Mouse (Mus musculus) erythroblast, embryonic 14.5 days (primary cell): ENCODE data around the gene Ticrr.

ENCODE experiments used
- GATA1 ChIP-seq: IDR thresholded peaks from 2 replicates; pipeline ENCODE4 v1.6.1; 2012; ENCODE audit warnings: low read length, inconsistent platforms, mixed read lengths
- TAL1 ChIP-seq: IDR thresholded peaks from 3 replicates; pipeline ENCODE4 v1.6.1; 2012; ENCODE audit warnings: low read length, inconsistent platforms, mixed read lengths

- TF ChIP-seq GATA1 (no peak), TAL1 (no peak)
These were observed 80.3 kb downstream of the Ticrr start for GRCm38 (mm10) chr7:79740279-79740678.
